Mouse (Mus musculus) myocyte (in vitro differentiated cells): ENCODE data around the gene Aqp7.

Experiments used
- E2F4 ChIP-seq: IDR thresholded peaks from one replicate; pipeline ENCODE4 v1.6.1; 2011; ENCODE audit warnings: mild to moderate bottlenecking, control low read depth, moderate library complexity; ENCODE audit not compliant: insufficient read depth
- MAX ChIP-seq: IDR thresholded peaks from one replicate; pipeline ENCODE4 v1.6.1; 2011; ENCODE audit warnings: low read depth, mild to moderate bottlenecking, control low read depth
- POLR2A ChIP-seq: IDR thresholded peaks from one replicate; pipeline ENCODE4 v1.6.1; 2011; ENCODE audit warnings: low read depth, mild to moderate bottlenecking, control low read depth, moderate library complexity; ENCODE audit not compliant: insufficient read length
- POLR2AphosphoS2 ChIP-seq: IDR thresholded peaks from one replicate; pipeline ENCODE4 v1.6.1; 2011; ENCODE audit warnings: low read depth, control low read depth; ENCODE audit not compliant: insufficient read length
- TCF12 ChIP-seq: IDR thresholded peaks from one replicate; pipeline ENCODE4 v1.6.1; 2011; ENCODE audit warnings: mild to moderate bottlenecking, control low read depth; ENCODE audit not compliant: poor library complexity, insufficient read depth, severe bottlenecking

DNA sequence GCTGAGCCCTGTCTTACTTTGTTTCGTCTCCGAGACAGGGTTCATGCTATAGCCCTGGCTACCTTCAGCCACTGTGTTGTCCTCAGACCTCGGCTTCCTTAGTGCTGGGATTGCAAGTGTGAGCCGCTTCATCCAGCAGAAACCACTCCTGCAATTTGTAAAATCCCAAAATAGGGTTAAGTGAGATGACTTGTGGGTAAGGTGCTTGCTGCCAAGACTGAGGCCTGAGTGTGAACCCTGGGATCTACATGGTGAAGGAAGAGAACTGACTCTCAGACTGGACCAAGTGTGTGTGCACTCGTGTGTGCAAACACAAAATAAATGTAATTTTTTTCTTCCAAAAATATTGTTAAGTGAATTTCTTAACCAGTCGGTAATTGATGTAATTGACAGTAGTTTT is 58.3 kb downstream of the Aqp7 start:
- TF ChIP-seq POLR2AphosphoS2 = no peak
- no peak for TF ChIP-seq E2F4
- TF ChIP-seq POLR2A = no peak
- no peak for TF ChIP-seq MAX
- no peak for TF ChIP-seq TCF12
